Comparison of ENCODE assay signal across 8 mouse cellular contexts in genomic region chr2:127481841-127482532, GRCm38 (mm10). TPM values are rescaled to one million over a fixed set of nuclear protein-coding genes. Genes with fewer than 3 reads are reported as not detected.
A peak's percentile ranks its signal among the peaks of the same experiment; 100 is the strongest.
DNase-seq lines count a peak whose midpoint lies in the region; ATAC-seq and TF ChIP-seq lines count a peak whose summit lies in the region.

No protein-coding gene starts in this region.

- no peaks in the 10 kb centered on the region for H3K9me3 ChIP-seq in forebrain, embryonic 15.5 days

- no peak for TF ChIP-seq CTCF in spleen, adult 2 months (IDR thresholded peaks at IDR 0.05; ENCODE audit: extremely low read depth, insufficient read depth, insufficient read length, insufficient replicate concordance)

- H3K79me2 ChIP-seq in myocyte (ENCODE audit: control insufficient read depth, insufficient read depth) = no peaks in the 10 kb centered on the region

- no peak overlapping the region for H3ac ChIP-seq in myocyte (ENCODE audit: control insufficient read depth, insufficient read length)

- peak overlapping the region; percentile 70 for H3K4me2 ChIP-seq in forebrain, embryonic 15.5 days (replicated peaks)
- H3K4me2 ChIP-seq in myocyte (ENCODE audit: low read depth) = peak overlapping the region; percentile 95

- 1% methylated on average over 55 of the region's 59 CpGs for WGBS in spleen, adult 2 months
- WGBS in forebrain, embryonic 15.5 days = 1% methylated on average over 59 of the region's 59 CpGs

- peaks cover 6% of the 10 kb centered on the region; the same call in 1 of the 2 replicates for H3K27me3 ChIP-seq in spleen, adult 2 months (ENCODE audit: control insufficient read depth, insufficient read depth, low read length)
- H3K27me3 ChIP-seq in forebrain, embryonic 15.5 days = peaks cover 63% of the 10 kb centered on the region
- peaks cover 35% of the 10 kb centered on the region for H3K27me3 ChIP-seq in myocyte (ENCODE audit: control insufficient read depth, insufficient read depth, insufficient read length)

- H3K27ac ChIP-seq in spleen, adult 2 months (ENCODE audit: insufficient read depth, low read length) = no peak overlapping the region
- H3K27ac ChIP-seq in forebrain, embryonic 15.5 days (replicated peaks) = no peak overlapping the region

- no peaks in the 10 kb centered on the region for H3K36me3 ChIP-seq in spleen, adult 2 months (ENCODE audit: control insufficient read depth, insufficient read depth, low read length)
- H3K36me3 ChIP-seq in forebrain, embryonic 15.5 days = no peaks in the 10 kb centered on the region
- H3K36me3 ChIP-seq in myocyte (ENCODE audit: control insufficient read depth, insufficient read depth) = no peaks in the 10 kb centered on the region

- H3K9ac ChIP-seq in forebrain, embryonic 15.5 days (replicated peaks) = no peak overlapping the region

- H3K4me1 ChIP-seq in spleen, adult 2 months (ENCODE audit: control insufficient read depth, insufficient read depth, insufficient read length) = peaks cover 4% of the 10 kb centered on the region; the same call in 1 of the 2 replicates
- H3K4me1 ChIP-seq in forebrain, embryonic 15.5 days = peaks cover 33% of the 10 kb centered on the region

- no peak for DNase-seq in spleen, adult 2 months (ENCODE audit: low read depth in 1 of 2, low spot score in 2 of 2)
- DNase-seq in spleen, adult 12 weeks (ENCODE audit: low spot score) = no peak
- peak; percentile 41 to 58 for DNase-seq in kidney, postnatal 4 days
- no peak for DNase-seq in spleen, postnatal 14 days (ENCODE audit: low spot score in 2 of 2)
- DNase-seq in thymus, postnatal 4 days = no peak

- H3K4me3 ChIP-seq in spleen, adult 2 months (ENCODE audit: extremely low read depth, insufficient read depth, insufficient read length) = peak overlapping the region; percentile 12; the same call in 1 of the 2 replicates
- H3K4me3 ChIP-seq in forebrain, embryonic 15.5 days = peak overlapping the region; percentile 38
- peak overlapping the region; percentile 16 for H3K4me3 ChIP-seq in myocyte

- no peak for TF ChIP-seq POLR2A in spleen, adult 2 months (IDR thresholded peaks at IDR 0.05; ENCODE audit: low read depth, low read length)
- peak; percentile 39 for TF ChIP-seq POLR2A in myocyte (IDR thresholded peaks at IDR 0.05; ENCODE audit: insufficient read length, low read depth)

- ATAC-seq in forebrain, embryonic 15.5 days (replicated peaks) = no peak
- no peak for ATAC-seq in frontal cortex, adult (ENCODE audit: low TSS enrichment)

TF ChIP-seq in myocyte, 11 proteins besides CTCF, POLR2A, EP300 and RAD21:
- TF ChIP-seq MYOD1 (IDR thresholded peaks at IDR 0.05; ENCODE audit: control insufficient read depth in 1 of 3, insufficient read length in 2 of 3, low read depth in 2 of 3) (no peak), REST (IDR thresholded peaks at IDR 0.05; ENCODE audit: insufficient read depth, insufficient read length) (no peak), POLR2AphosphoS2 (IDR thresholded peaks at IDR 0.05; ENCODE audit: insufficient read length, low read depth) (no peak), MAX (IDR thresholded peaks at IDR 0.05; ENCODE audit: low read depth) (no peak), TCF3 (IDR thresholded peaks at IDR 0.05; ENCODE audit: insufficient read length, low read depth) (no peak), MYOG (IDR thresholded peaks at IDR 0.05; ENCODE audit: control insufficient read depth in 1 of 3, insufficient read depth in 1 of 3, insufficient read length in 2 of 3, low read depth in 2 of 3) (no peak), CEBPB (IDR thresholded peaks at IDR 0.05; ENCODE audit: insufficient read depth, poor library complexity, severe bottlenecking) (no peak), SRF (IDR thresholded peaks at IDR 0.05; ENCODE audit: control insufficient read depth, insufficient read length, low read depth) (no peak), TCF12 (IDR thresholded peaks at IDR 0.05; ENCODE audit: insufficient read depth, poor library complexity, severe bottlenecking) (no peak), E2F4 (IDR thresholded peaks at IDR 0.05; ENCODE audit: insufficient read depth) (no peak), USF1 (IDR thresholded peaks at IDR 0.05; ENCODE audit: low read depth) (no peak)

RNA-seq across cellular contexts. Expression of gene Fahd2a, which starts 37.6 kb away (rescaled TPM):
- polyA plus RNA-seq in spleen, adult 2 months (2012; rRNA removed) = 7.8 and 8.3 TPM in 2 replicates
- polyA plus RNA-seq in forebrain, embryonic 15.5 days (2015; fragmentation: Nextera tagmentation; extraction: Ambion mirVana) = 29.9 and 33.1 TPM in 2 replicates
- polyA plus RNA-seq in myocyte (2012; fragmentation: generic; extraction: Trizol) = 5.9 TPM

RNA-seq across cellular contexts. Expression of gene Kcnip3, which starts 39.9 kb away (rescaled TPM):
- polyA plus RNA-seq in spleen, adult 2 months (2012; rRNA removed) = 2.3 and 4.2 TPM in 2 replicates
- 8.3 and 8.6 TPM in 2 replicates for polyA plus RNA-seq in forebrain, embryonic 15.5 days (2015; fragmentation: Nextera tagmentation; extraction: Ambion mirVana)
- 0.28 TPM for polyA plus RNA-seq in myocyte (2012; fragmentation: generic; extraction: Trizol)

RNA-seq across cellular contexts. Expression of gene Gpat2, which starts 57.0 kb away (rescaled TPM):
- 0.32 and 0.34 TPM in 2 replicates for polyA plus RNA-seq in spleen, adult 2 months (2012; rRNA removed)
- 0.09 TPM in 1 of 2 replicates, not detected in the other for polyA plus RNA-seq in forebrain, embryonic 15.5 days (2015; fragmentation: Nextera tagmentation; extraction: Ambion mirVana)
- polyA plus RNA-seq in myocyte (2012; fragmentation: generic; extraction: Trizol) = not detected

RNA-seq across cellular contexts. Expression of gene Prom2, which starts 59.3 kb away (rescaled TPM):
- 0.28 and 0.39 TPM in 2 replicates for polyA plus RNA-seq in spleen, adult 2 months (2012; rRNA removed)
- polyA plus RNA-seq in forebrain, embryonic 15.5 days (2015; fragmentation: Nextera tagmentation; extraction: Ambion mirVana) = not detected in 2 replicates
- not detected for polyA plus RNA-seq in myocyte (2012; fragmentation: generic; extraction: Trizol)

Comparison
In these comparisons a context has a peak if more than half of its experiments do, and no peak if none do; other contexts are left out.
1. DNase-seq: peak in kidney, postnatal 4 days (2 of 2); none in spleen, adult 2 months (0 of 2), spleen, adult 12 weeks (single experiment), spleen, postnatal 14 days (0 of 2) and thymus, postnatal 4 days (single experiment).
2. Peak in every context shown above with its lines, with median percentiles within 50 percentile points of each other: H3K4me3 ChIP-seq.